Mouse (Mus musculus): ENCODE data around the gene Insrr. TPM values are rescaled to one million over a fixed set of nuclear protein-coding genes. Genes with fewer than 3 reads are reported as not detected.

Gene Insrr
- total RNA-seq, 1 experiment from 2014 or later = not detected

- ATAC-seq (replicated peaks; ENCODE audit: insufficient number of reproducible peaks, low FRiP score, low TSS enrichment, poor library complexity, severe bottlenecking) = no peak
These were observed 27.2 kb upstream of the Insrr start for GRCm38 (mm10) chr3:87769506-87769905.

- ATAC-seq (replicated peaks; ENCODE audit: insufficient number of reproducible peaks, low FRiP score, low TSS enrichment, poor library complexity, severe bottlenecking) = no peak
These were observed 26.5 kb upstream of the Insrr start for GRCm38 (mm10) chr3:87770280-87770679.

DNA sequence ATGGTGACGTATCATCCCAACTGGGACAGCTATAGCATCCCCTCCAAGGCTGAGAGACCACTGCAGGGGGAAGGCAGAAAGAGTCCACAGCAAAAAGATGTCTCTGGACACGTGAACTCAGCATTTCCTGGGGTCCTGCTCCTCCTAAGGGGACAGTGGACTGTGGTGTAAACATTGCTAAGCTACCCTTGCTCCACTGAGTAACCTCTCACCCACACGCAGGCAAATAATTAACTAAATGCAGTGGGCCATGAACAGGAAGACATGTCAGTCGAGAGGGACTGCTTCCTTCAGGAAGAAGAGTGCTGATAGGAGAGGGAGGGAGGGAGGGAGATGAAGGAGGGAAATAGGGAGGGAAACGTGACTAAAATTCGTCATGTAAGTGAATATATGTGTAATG is 25.7 kb upstream of the Insrr start:
- ATAC-seq (replicated peaks; ENCODE audit: insufficient number of reproducible peaks, low FRiP score, low TSS enrichment, poor library complexity, severe bottlenecking) = no peak

DNA sequence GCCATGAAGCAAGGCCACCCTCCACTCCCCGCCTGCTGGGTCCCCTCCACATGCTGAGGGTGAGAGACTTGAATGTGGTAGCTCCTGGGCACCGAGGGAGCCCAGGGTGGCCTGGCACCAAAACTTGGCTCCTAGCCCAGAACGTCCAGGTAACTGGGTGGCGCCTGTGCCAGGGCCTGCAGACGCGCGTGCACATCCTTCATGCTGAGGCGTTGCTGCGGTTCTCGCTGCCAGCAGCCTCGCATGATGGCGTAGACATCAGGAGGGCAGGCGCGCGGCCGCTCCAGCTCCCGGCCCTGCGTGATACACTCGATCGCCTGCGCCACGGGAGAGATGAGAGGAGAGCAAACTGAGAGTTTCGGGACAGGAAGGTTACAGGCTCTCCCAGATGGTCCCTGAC is 18.5 kb upstream of the Insrr start:
- ATAC-seq (replicated peaks; ENCODE audit: insufficient number of reproducible peaks, low FRiP score, low TSS enrichment, poor library complexity, severe bottlenecking) = no peak

- no peak for ATAC-seq (replicated peaks; ENCODE audit: insufficient number of reproducible peaks, low FRiP score, low TSS enrichment, poor library complexity, severe bottlenecking)
These were observed 17.7 kb upstream of the Insrr start for GRCm38 (mm10) chr3:87779086-87779485.

GRCm38 (mm10) chr3:87783282-87784023 is 13.3 kb upstream of the Insrr start:
- ATAC-seq (replicated peaks; ENCODE audit: insufficient number of reproducible peaks, low FRiP score, low TSS enrichment, poor library complexity, severe bottlenecking) = no peak

- ATAC-seq (replicated peaks; ENCODE audit: insufficient number of reproducible peaks, low FRiP score, low TSS enrichment, poor library complexity, severe bottlenecking) = no peak
These were observed 11.6 kb upstream of the Insrr start for GRCm38 (mm10) chr3:87785156-87785555.

- ATAC-seq (replicated peaks; ENCODE audit: insufficient number of reproducible peaks, low FRiP score, low TSS enrichment, poor library complexity, severe bottlenecking) = no peak
These were observed 11.0 kb upstream of the Insrr start for GRCm38 (mm10) chr3:87785626-87786214.

GRCm38 (mm10) chr3:87789248-87789647 is 7.5 kb upstream of the Insrr start:
- no peak for ATAC-seq (replicated peaks; ENCODE audit: insufficient number of reproducible peaks, low FRiP score, low TSS enrichment, poor library complexity, severe bottlenecking)

- ATAC-seq (replicated peaks; ENCODE audit: insufficient number of reproducible peaks, low FRiP score, low TSS enrichment, poor library complexity, severe bottlenecking) = no peak
These were observed 7.0 kb upstream of the Insrr start for GRCm38 (mm10) chr3:87789768-87790167.

DNA sequence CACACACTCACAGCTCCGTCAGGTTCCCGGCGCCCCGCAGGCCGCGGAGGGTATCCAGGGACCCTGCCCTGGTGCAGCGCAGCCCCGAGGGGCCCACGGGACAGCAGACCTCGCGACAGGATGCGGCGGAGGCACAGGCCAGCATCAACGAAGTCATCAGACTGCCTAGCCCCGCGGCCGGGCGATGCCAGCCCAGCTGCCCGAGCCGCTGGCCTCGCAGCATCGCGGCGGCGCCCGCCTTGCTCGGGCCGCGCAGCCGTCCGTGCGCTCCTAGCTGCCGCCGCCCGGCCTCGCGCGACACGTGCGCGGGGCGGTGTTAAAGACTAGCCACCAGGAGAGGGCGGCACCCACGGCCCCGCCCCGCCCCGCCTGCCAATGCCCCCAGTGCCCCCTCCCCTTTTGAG is 1.8 kb upstream of the Insrr start, which contains the start of gene Ntrk1:
Gene Ntrk1, minus strand, starts transcription at position 241 of the 404 bp plus-strand sequence.
- ATAC-seq (replicated peaks; ENCODE audit: insufficient number of reproducible peaks, low FRiP score, low TSS enrichment, poor library complexity, severe bottlenecking) = no peak

DNA sequence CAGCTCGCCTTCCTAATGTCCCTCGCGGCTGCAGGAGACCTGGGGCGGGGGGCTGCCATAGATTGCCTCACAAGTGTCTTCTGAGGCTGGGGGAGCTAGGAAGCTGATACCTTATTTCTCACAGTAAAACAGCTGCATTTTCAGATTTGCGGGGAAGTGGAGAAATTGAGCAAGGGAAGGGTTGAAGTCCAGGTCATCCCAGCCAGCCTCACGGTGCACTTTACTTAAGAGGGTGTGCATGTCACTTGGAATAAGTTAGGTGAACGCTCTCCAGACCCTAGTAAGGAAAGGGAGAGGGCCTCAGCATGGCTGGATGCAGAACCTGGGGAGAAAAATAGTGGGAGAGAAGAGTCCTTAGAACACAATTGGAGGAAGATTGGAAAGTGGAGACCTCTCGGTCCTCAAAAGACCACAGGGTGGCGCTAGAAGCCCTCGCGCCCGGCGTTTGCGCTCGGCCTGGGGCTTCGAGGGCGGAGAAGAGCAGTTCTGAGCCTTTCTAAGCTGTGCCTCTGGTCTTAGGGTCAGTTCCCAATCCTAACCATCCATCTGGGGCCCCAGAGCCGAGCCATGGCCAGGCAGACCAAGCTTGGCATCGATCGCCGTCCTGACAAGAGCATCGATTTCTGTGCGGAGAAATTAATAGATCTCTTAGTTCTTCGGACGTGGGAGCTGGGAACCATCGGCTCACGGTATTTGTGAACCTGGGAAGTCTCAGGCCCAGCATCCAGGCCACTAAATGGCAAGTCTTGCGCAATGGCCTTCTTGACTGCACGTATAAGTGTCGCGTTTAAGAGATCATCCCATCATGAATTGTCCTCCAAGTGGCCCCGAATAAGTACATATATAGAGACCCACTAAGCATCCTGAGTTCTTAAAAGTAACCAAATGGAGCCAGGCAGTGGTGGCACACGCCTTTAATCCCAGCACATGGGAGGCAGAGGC is 1.1 kb upstream of the Insrr start:
- no peak for ATAC-seq (replicated peaks; ENCODE audit: insufficient number of reproducible peaks, low FRiP score, low TSS enrichment, poor library complexity, severe bottlenecking)

GRCm38 (mm10) chr3:87801681-87802080 is 4.9 kb downstream of the Insrr start:
- no peak for ATAC-seq (replicated peaks; ENCODE audit: insufficient number of reproducible peaks, low FRiP score, low TSS enrichment, poor library complexity, severe bottlenecking)

GRCm38 (mm10) chr3:87804038-87804677 is 7.4 kb downstream of the Insrr start:
- no peak for ATAC-seq (replicated peaks; ENCODE audit: insufficient number of reproducible peaks, low FRiP score, low TSS enrichment, poor library complexity, severe bottlenecking)

GRCm38 (mm10) chr3:87809322-87809962 is 12.7 kb downstream of the Insrr start:
- ATAC-seq (replicated peaks; ENCODE audit: insufficient number of reproducible peaks, low FRiP score, low TSS enrichment, poor library complexity, severe bottlenecking) = no peak

- ATAC-seq (replicated peaks; ENCODE audit: insufficient number of reproducible peaks, low FRiP score, low TSS enrichment, poor library complexity, severe bottlenecking) = no peak
These were observed 14.5 kb downstream of the Insrr start for GRCm38 (mm10) chr3:87811297-87811696.

- ATAC-seq (replicated peaks; ENCODE audit: insufficient number of reproducible peaks, low FRiP score, low TSS enrichment, poor library complexity, severe bottlenecking) = no peak
These were observed 15.7 kb downstream of the Insrr start for GRCm38 (mm10) chr3:87812413-87812812.

DNA sequence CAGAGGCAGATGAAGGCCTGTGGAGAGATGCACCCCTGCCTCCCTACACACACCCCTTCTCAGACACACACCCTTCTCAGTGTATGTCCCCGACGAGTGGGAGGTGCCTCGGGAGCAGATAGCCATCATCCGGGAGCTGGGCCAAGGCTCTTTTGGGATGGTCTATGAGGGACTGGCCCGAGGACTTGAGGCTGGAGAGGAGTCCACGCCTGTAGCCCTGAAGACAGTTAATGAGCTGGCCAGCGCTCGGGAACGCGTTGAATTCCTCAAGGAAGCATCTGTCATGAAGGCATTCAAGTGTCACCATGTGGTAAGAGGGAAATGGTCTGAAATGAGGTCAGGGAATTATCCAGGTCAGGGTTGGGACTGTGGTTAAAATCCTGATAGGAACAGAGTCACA is 16.1 kb downstream of the Insrr start:
- ATAC-seq (replicated peaks; ENCODE audit: insufficient number of reproducible peaks, low FRiP score, low TSS enrichment, poor library complexity, severe bottlenecking) = no peak

All from monocyte, adult 5-6 weeks (primary cell).